Comparison of ENCODE assay signal across 9 mouse cellular contexts in genomic region chr2:166555508-166555907, GRCm38 (mm10).
DNase-seq lines count a peak whose midpoint lies in the region; ATAC-seq and TF ChIP-seq lines count a peak whose summit lies in the region.
"Had no signal": no experiment of that assay in that cellular context is flagged by ENCODE, and none has a peak within 500 bp of the region (broad histone marks: within the 10 kb centered on the region; RNA-seq: fewer than 3 reads in every experiment).

No protein-coding gene starts in this region.

- no peaks in the 10 kb centered on the region for H3K36me3 ChIP-seq in hindbrain, embryonic 10.5 days
- no peaks in the 10 kb centered on the region for H3K36me3 ChIP-seq in hindbrain, embryonic 13.5 days
- no peaks in the 10 kb centered on the region for H3K36me3 ChIP-seq in lung, embryonic 14.5 days (ENCODE audit: insufficient read depth)
- H3K36me3 ChIP-seq: hindbrain, embryonic 15.5 days had no signal

- H3K27ac ChIP-seq in hindbrain, embryonic 10.5 days: 0 out of 2 replicates have a peak overlapping the region, but pooled peaks have one; percentile 8
- no peak overlapping the region for H3K27ac ChIP-seq in hindbrain, embryonic 13.5 days
- H3K27ac ChIP-seq in bone marrow macrophage, adult 2 months (ENCODE audit: insufficient read depth, low read depth, low read length): no peak overlapping the region
- H3K27ac ChIP-seq in lung, embryonic 14.5 days (ENCODE audit: low read depth): no peak overlapping the region
- H3K27ac ChIP-seq: hindbrain, embryonic 15.5 days had no signal

- no peak for TF ChIP-seq POLR2A in bone marrow macrophage, adult 2 months (IDR thresholded peaks at IDR 0.05; ENCODE audit: borderline replicate concordance, low read depth, low read length)

- DNase-seq in hindbrain, embryonic 10.5 days (ENCODE audit: low spot score): peak; percentile 58
- DNase-seq in right cerebral cortex, postnatal 4 days: peak; percentile 71
- DNase-seq in right cerebral cortex, postnatal 36 days (ENCODE audit: low spot score in 2 of 2): no peak
- DNase-seq in lung, embryonic 14.5 days: peak; percentile 72
- DNase-seq in neural tube, embryonic 10.5 days (ENCODE audit: extremely low spot score, low spot score): no peak
- no peak for DNase-seq in cerebellum, adult 8-10 months

- H3K4me1 ChIP-seq in hindbrain, embryonic 10.5 days (replicated peaks): peaks cover 78% of the 10 kb centered on the region
- H3K4me1 ChIP-seq in hindbrain, embryonic 13.5 days (replicated peaks): peaks cover 54% of the 10 kb centered on the region
- H3K4me1 ChIP-seq in bone marrow macrophage, adult 2 months (ENCODE audit: control insufficient read depth, insufficient read depth, low read length): no peaks in the 10 kb centered on the region
- H3K4me1 ChIP-seq in lung, embryonic 14.5 days (ENCODE audit: insufficient read depth): no peaks in the 10 kb centered on the region

- peak; percentile 54 for TF ChIP-seq CTCF in bone marrow macrophage, adult 2 months (IDR thresholded peaks at IDR 0.05; ENCODE audit: low read depth, low read length)
- TF ChIP-seq CTCF in lung, embryonic 14.5 days (IDR thresholded peaks at IDR 0.05; ENCODE audit: low read depth): peak; percentile 62

- H3K9me3 ChIP-seq in hindbrain, embryonic 10.5 days: no peaks in the 10 kb centered on the region
- H3K9me3 ChIP-seq in hindbrain, embryonic 13.5 days: no peaks in the 10 kb centered on the region
- no peaks in the 10 kb centered on the region for H3K9me3 ChIP-seq in lung, embryonic 14.5 days (ENCODE audit: low read depth, low read length)
- H3K9me3 ChIP-seq: hindbrain, embryonic 15.5 days had no signal

- ATAC-seq in hindbrain, embryonic 13.5 days (ENCODE audit: low FRiP score): no peak
- no peak for ATAC-seq in lung, embryonic 14.5 days (ENCODE audit: insufficient read depth)

- H3K4me2 ChIP-seq in hindbrain, embryonic 13.5 days: no peak overlapping the region
- no peak overlapping the region for H3K4me2 ChIP-seq in lung, embryonic 14.5 days
- H3K4me2 ChIP-seq: hindbrain, embryonic 15.5 days had no signal

- WGBS in hindbrain, embryonic 10.5 days: 61% methylated on average over 2 of the region's 2 CpGs
- 61% methylated on average over 2 of the region's 2 CpGs for WGBS in hindbrain, embryonic 13.5 days
- WGBS in lung, embryonic 14.5 days: 57% methylated on average over 2 of the region's 2 CpGs

- no peak overlapping the region for H3K9ac ChIP-seq in hindbrain, embryonic 13.5 days
- no peak overlapping the region for H3K9ac ChIP-seq in lung, embryonic 14.5 days
- H3K9ac ChIP-seq: hindbrain, embryonic 15.5 days had no signal

- peaks cover 33% of the 10 kb centered on the region for H3K27me3 ChIP-seq in hindbrain, embryonic 10.5 days (ENCODE audit: insufficient read depth, poor library complexity, severe bottlenecking)
- peaks cover 30% of the 10 kb centered on the region for H3K27me3 ChIP-seq in hindbrain, embryonic 13.5 days
- H3K27me3 ChIP-seq in lung, embryonic 14.5 days (ENCODE audit: insufficient read depth, low read length): no peaks in the 10 kb centered on the region
- H3K27me3 ChIP-seq: hindbrain, embryonic 15.5 days had no signal

- H3K4me3 ChIP-seq in hindbrain, embryonic 10.5 days: no peak overlapping the region
- no peak overlapping the region for H3K4me3 ChIP-seq in hindbrain, embryonic 13.5 days
- no peak overlapping the region for H3K4me3 ChIP-seq in bone marrow macrophage, adult 2 months (ENCODE audit: insufficient read depth, low read length)
- H3K4me3 ChIP-seq in lung, embryonic 14.5 days (ENCODE audit: low read depth, low read length): no peak overlapping the region
- H3K4me3 ChIP-seq: hindbrain, embryonic 15.5 days had no signal

Comparison
In these comparisons a context has a peak if more than half of its experiments do, and no peak if none do; other contexts are left out.
1. DNase-seq: peak in hindbrain, embryonic 10.5 days (single experiment), right cerebral cortex, postnatal 4 days (single experiment) and lung, embryonic 14.5 days (single experiment); none in right cerebral cortex, postnatal 36 days (0 of 2), neural tube, embryonic 10.5 days (single experiment) and cerebellum, adult 8-10 months (single experiment).